Mouse (Mus musculus): ENCODE data around the gene Hepacam2. TPM values are rescaled to one million over a fixed set of nuclear protein-coding genes. Genes with fewer than 3 reads are reported as not detected.
"Not testable (repeated sequence)": the region's sequence is repeated elsewhere in the genome, so short reads cannot be mapped to it uniquely, and the experiment has no call there.

Gene Hepacam2
- polyA plus RNA-seq, 1 experiment from 2014 or later: 0.84 TPM

GRCm38 (mm10) chr6:3463594-3463993 lies 34.5 kb downstream of the Hepacam2 start:
- Histone ChIP-seq H3K27ac (replicated peaks; ENCODE audit: low read depth, low read length) (no peak overlapping the region), H3K9ac (replicated peaks; ENCODE audit: low read length) (no peak overlapping the region), H3K4me1 (ENCODE audit: control insufficient read depth, insufficient read depth, low read length) (no peaks in the 10 kb centered on the region), H3K4me3 (ENCODE audit: low read depth, low read length) (no peak overlapping the region), H3K9me3 (replicated peaks; ENCODE audit: control insufficient read depth, low read length) (no peaks in the 10 kb centered on the region), H3K27me3 (ENCODE audit: control insufficient read depth, insufficient read depth, low read length) (no peaks in the 10 kb centered on the region), H3K4me2 (ENCODE audit: low read depth, low read length) (no peak overlapping the region), H3K36me3 (replicated peaks; ENCODE audit: control insufficient read depth, insufficient read depth, low read depth, low read length) (no peaks in the 10 kb centered on the region)
- no peak for ATAC-seq (replicated peaks; ENCODE audit: insufficient number of reproducible peaks, low FRiP score, low TSS enrichment, low read depth)
- DNase-seq (ENCODE audit: low spot score): no peak
- WGBS: 81% methylated on average over 2 of the region's 2 CpGs

- no peak for ATAC-seq (replicated peaks; ENCODE audit: insufficient number of reproducible peaks, low FRiP score, low TSS enrichment, low read depth)
Observed at GRCm38 (mm10) chr6:3463026-3463425, 35.1 kb downstream of the Hepacam2 start.

GRCm38 (mm10) chr6:3455944-3456536 lies 42.1 kb downstream of the Hepacam2 start:
- Histone ChIP-seq H3K27ac (replicated peaks; ENCODE audit: low read depth, low read length) (no peak overlapping the region), H3K4me2 (ENCODE audit: low read depth, low read length) (no peak overlapping the region), H3K4me3 (ENCODE audit: low read depth, low read length) (no peak overlapping the region), H3K9ac (replicated peaks; ENCODE audit: low read length) (no peak overlapping the region), H3K27me3 (ENCODE audit: control insufficient read depth, insufficient read depth, low read length) (no peaks in the 10 kb centered on the region), H3K9me3 (replicated peaks; ENCODE audit: control insufficient read depth, low read length) (no peaks in the 10 kb centered on the region), H3K36me3 (replicated peaks; ENCODE audit: control insufficient read depth, insufficient read depth, low read depth, low read length) (no peaks in the 10 kb centered on the region), H3K4me1 (ENCODE audit: control insufficient read depth, insufficient read depth, low read length) (no peaks in the 10 kb centered on the region)
- 64% methylated on average over 11 of the region's 11 CpGs for WGBS
- ATAC-seq (replicated peaks; ENCODE audit: insufficient number of reproducible peaks, low FRiP score, low TSS enrichment, low read depth) (no peak), DNase-seq (ENCODE audit: low spot score) (no peak)

More at GRCm38 (mm10) chr6:3463026-3463425, 35.1 kb downstream of the Hepacam2 start:
- Histone ChIP-seq H3K36me3 (replicated peaks; ENCODE audit: control insufficient read depth, insufficient read depth, low read depth, low read length) (no peaks in the 10 kb centered on the region), H3K9me3 (replicated peaks; ENCODE audit: control insufficient read depth, low read length) (no peaks in the 10 kb centered on the region), H3K9ac (replicated peaks; ENCODE audit: low read length) (no peak overlapping the region), H3K27ac (replicated peaks; ENCODE audit: low read depth, low read length) (no peak overlapping the region), H3K4me2 (ENCODE audit: low read depth, low read length) (no peak overlapping the region), H3K27me3 (ENCODE audit: control insufficient read depth, insufficient read depth, low read length) (no peaks in the 10 kb centered on the region), H3K4me1 (ENCODE audit: control insufficient read depth, insufficient read depth, low read length) (no peaks in the 10 kb centered on the region), H3K4me3 (ENCODE audit: low read depth, low read length) (no peak overlapping the region)
- DNase-seq (ENCODE audit: low spot score): no peak
- WGBS: 68% methylated on average over 6 of the region's 6 CpGs

GRCm38 (mm10) chr6:3454421-3454820 lies 43.7 kb downstream of the Hepacam2 start:
- Histone ChIP-seq H3K27ac (replicated peaks; ENCODE audit: low read depth, low read length) (no peak overlapping the region), H3K9ac (replicated peaks; ENCODE audit: low read length) (no peak overlapping the region), H3K4me1 (ENCODE audit: control insufficient read depth, insufficient read depth, low read length) (no peaks in the 10 kb centered on the region), H3K36me3 (replicated peaks; ENCODE audit: control insufficient read depth, insufficient read depth, low read depth, low read length) (no peaks in the 10 kb centered on the region), H3K4me3 (ENCODE audit: low read depth, low read length) (no peak overlapping the region), H3K27me3 (ENCODE audit: control insufficient read depth, insufficient read depth, low read length) (no peaks in the 10 kb centered on the region), H3K4me2 (ENCODE audit: low read depth, low read length) (no peak overlapping the region), H3K9me3 (replicated peaks; ENCODE audit: control insufficient read depth, low read length) (no peaks in the 10 kb centered on the region)
- 48% methylated on average over 5 of the region's 5 CpGs for WGBS
- DNase-seq (ENCODE audit: low spot score) (peak; percentile 43), ATAC-seq (replicated peaks; ENCODE audit: insufficient number of reproducible peaks, low FRiP score, low TSS enrichment, low read depth) (no peak)

- DNase-seq (ENCODE audit: low spot score) (peak; percentile 76), ATAC-seq (replicated peaks; ENCODE audit: insufficient number of reproducible peaks, low FRiP score, low TSS enrichment, low read depth) (no peak)
- Histone ChIP-seq H3K9ac (replicated peaks; ENCODE audit: low read length) (no peak overlapping the region), H3K36me3 (replicated peaks; ENCODE audit: control insufficient read depth, insufficient read depth, low read depth, low read length) (no peaks in the 10 kb centered on the region), H3K9me3 (replicated peaks; ENCODE audit: control insufficient read depth, low read length) (no peaks in the 10 kb centered on the region), H3K4me3 (ENCODE audit: low read depth, low read length) (no peak overlapping the region), H3K4me2 (ENCODE audit: low read depth, low read length) (no peak overlapping the region), H3K4me1 (ENCODE audit: control insufficient read depth, insufficient read depth, low read length) (no peaks in the 10 kb centered on the region), H3K27me3 (ENCODE audit: control insufficient read depth, insufficient read depth, low read length) (no peaks in the 10 kb centered on the region), H3K27ac (replicated peaks; ENCODE audit: low read depth, low read length) (no peak overlapping the region)
- 9% methylated on average over 5 of the region's 5 CpGs for WGBS
Observed at GRCm38 (mm10) chr6:3447404-3447803, 50.7 kb downstream of the Hepacam2 start.

GRCm38 (mm10) chr6:3443905-3444304 lies 54.2 kb downstream of the Hepacam2 start:
- Histone ChIP-seq H3K9me3 (replicated peaks; ENCODE audit: control insufficient read depth, low read length) (no peaks in the 10 kb centered on the region), H3K27ac (replicated peaks; ENCODE audit: low read depth, low read length) (no peak overlapping the region), H3K27me3 (ENCODE audit: control insufficient read depth, insufficient read depth, low read length) (no peaks in the 10 kb centered on the region), H3K4me1 (ENCODE audit: control insufficient read depth, insufficient read depth, low read length) (no peaks in the 10 kb centered on the region), H3K4me3 (ENCODE audit: low read depth, low read length) (no peak overlapping the region), H3K36me3 (replicated peaks; ENCODE audit: control insufficient read depth, insufficient read depth, low read depth, low read length) (no peaks in the 10 kb centered on the region), H3K9ac (replicated peaks; ENCODE audit: low read length) (no peak overlapping the region), H3K4me2 (ENCODE audit: low read depth, low read length) (no peak overlapping the region)
- 21% methylated on average over 1 of the region's 1 CpGs for WGBS
- DNase-seq (ENCODE audit: low spot score): no peak
- ATAC-seq (replicated peaks; ENCODE audit: insufficient number of reproducible peaks, low FRiP score, low TSS enrichment, low read depth): no peak

GRCm38 (mm10) chr6:3436087-3436486 lies 62.0 kb downstream of the Hepacam2 start:
- Histone ChIP-seq H3K9me3 (replicated peaks; ENCODE audit: control insufficient read depth, low read length) (no peaks in the 10 kb centered on the region), H3K36me3 (replicated peaks; ENCODE audit: control insufficient read depth, insufficient read depth, low read depth, low read length) (no peaks in the 10 kb centered on the region), H3K9ac (replicated peaks; ENCODE audit: low read length) (no peak overlapping the region), H3K27ac (replicated peaks; ENCODE audit: low read depth, low read length) (no peak overlapping the region), H3K4me1 (ENCODE audit: control insufficient read depth, insufficient read depth, low read length) (no peaks in the 10 kb centered on the region), H3K4me2 (ENCODE audit: low read depth, low read length) (no peak overlapping the region), H3K27me3 (ENCODE audit: control insufficient read depth, insufficient read depth, low read length) (no peaks in the 10 kb centered on the region), H3K4me3 (ENCODE audit: low read depth, low read length) (no peak overlapping the region)
- ATAC-seq (replicated peaks; ENCODE audit: insufficient number of reproducible peaks, low FRiP score, low TSS enrichment, low read depth): no peak
- no peak for DNase-seq (ENCODE audit: low spot score)

GRCm38 (mm10) chr6:3430976-3431375 lies 67.1 kb downstream of the Hepacam2 start:
- H3K4me1 ChIP-seq (ENCODE audit: control insufficient read depth, insufficient read depth, low read length); DNase-seq (ENCODE audit: low spot score); ATAC-seq (replicated peaks; ENCODE audit: insufficient number of reproducible peaks, low FRiP score, low TSS enrichment, low read depth); H3K9ac ChIP-seq (replicated peaks; ENCODE audit: low read length); H3K27ac ChIP-seq (replicated peaks; ENCODE audit: low read depth, low read length); H3K4me2 ChIP-seq (ENCODE audit: low read depth, low read length); H3K4me3 ChIP-seq (ENCODE audit: low read depth, low read length); H3K9me3 ChIP-seq (replicated peaks; ENCODE audit: control insufficient read depth, low read length); H3K27me3 ChIP-seq (ENCODE audit: control insufficient read depth, insufficient read depth, low read length); H3K36me3 ChIP-seq (replicated peaks; ENCODE audit: control insufficient read depth, insufficient read depth, low read depth, low read length): not testable (repeated sequence)
- 81% methylated on average over 2 of the region's 2 CpGs for WGBS
